Mouse (Mus musculus) gastrocnemius, postnatal 36 days (tissue): Measurements from ENCODE around the gene Gtsf1. TPM values are rescaled to one million over a fixed set of nuclear protein-coding genes. Genes with fewer than 3 reads are reported as not detected.
A peak's percentile ranks its signal among the peaks of the same experiment; 100 is the strongest.

ENCODE experiments used
- DNase-seq, 2 experiments: peaks; one replicate each; pipeline ENCODE4 v3.0.0; 2022
- intact Hi-C: fragments of 180-260 bp; cut with DNase I; formaldehyde crosslinking; loops from one replicate; pipeline ENCODE4 v1.15.1; 2025
- total RNA-seq, 2 experiments: library from RNA; stranded (reverse); gene quantifications; 2 replicates each; pipeline ENCODE4 v1.2.3; 2021

Gene Gtsf1
- total RNA-seq, 2 experiments from 2014 or later, result not detected

GRCm38 (mm10) chr15:103378665-103379356, 51.5 kb downstream of the Gtsf1 start:
- DNase-seq, result no peak
- intact Hi-C loops, result no loop called here

- intact Hi-C loops, result no loop called here
- no peak for DNase-seq
Measured at GRCm38 (mm10) chr15:103377752-103378664, 52.3 kb downstream of the Gtsf1 start.

GRCm38 (mm10) chr15:103376837-103377269, 53.4 kb downstream of the Gtsf1 start:
- DNase-seq, result no peak
- intact Hi-C loops, result no loop called here

- no peak for DNase-seq
- intact Hi-C loops, result no loop called here
Measured at GRCm38 (mm10) chr15:103375112-103375800, 55.0 kb downstream of the Gtsf1 start.

GRCm38 (mm10) chr15:103372461-103372860, 57.8 kb downstream of the Gtsf1 start:
- intact Hi-C loops, result no loop called here
- DNase-seq, result no peak

GRCm38 (mm10) chr15:103371741-103372140, 58.5 kb downstream of the Gtsf1 start:
- intact Hi-C loops, result no loop called here
- DNase-seq, result no peak

- intact Hi-C loops, result no loop called here
Measured at GRCm38 (mm10) chr15:103371208-103371607, 59.1 kb downstream of the Gtsf1 start.

GRCm38 (mm10) chr15:103370462-103370861, 59.8 kb downstream of the Gtsf1 start:
- intact Hi-C loops, result no loop called here
- DNase-seq, result no peak

More at GRCm38 (mm10) chr15:103371208-103371607, 59.1 kb downstream of the Gtsf1 start:
- no peak for DNase-seq

- DNase-seq, result no peak
Measured at GRCm38 (mm10) chr15:103369123-103369522, 61.1 kb downstream of the Gtsf1 start.

GRCm38 (mm10) chr15:103368179-103368940, 61.9 kb downstream of the Gtsf1 start:
- intact Hi-C loops, result no loop called here
- no peak for DNase-seq

More at GRCm38 (mm10) chr15:103369123-103369522, 61.1 kb downstream of the Gtsf1 start:
- intact Hi-C loops, result no loop called here

- intact Hi-C loops, result no loop called here
Measured at GRCm38 (mm10) chr15:103366376-103367149, 63.7 kb downstream of the Gtsf1 start, which contains the start of gene Itga5. TSS of gene Itga5 (minus strand) at chr15:103366763.

GRCm38 (mm10) chr15:103365471-103366375, 64.5 kb downstream of the Gtsf1 start:
- intact Hi-C loops, result no loop called here

More at GRCm38 (mm10) chr15:103366376-103367149, 63.7 kb downstream of the Gtsf1 start, which contains the start of gene Itga5:
- peak; percentile 78 for DNase-seq

GRCm38 (mm10) chr15:103364761-103365160, 65.5 kb downstream of the Gtsf1 start:
- DNase-seq, result no peak
- intact Hi-C loops, result no loop called here

More at GRCm38 (mm10) chr15:103365471-103366375, 64.5 kb downstream of the Gtsf1 start:
- no peak for DNase-seq

- no peak for DNase-seq
- intact Hi-C loops, result no loop called here
Measured at GRCm38 (mm10) chr15:103363809-103364208, 66.5 kb downstream of the Gtsf1 start.

- DNase-seq, result no peak
- intact Hi-C loops, result no loop called here
Measured at GRCm38 (mm10) chr15:103362950-103363349, 67.3 kb downstream of the Gtsf1 start.

GRCm38 (mm10) chr15:103362333-103362732, 67.9 kb downstream of the Gtsf1 start:
- intact Hi-C loops, result no loop called here
- DNase-seq, result no peak

GRCm38 (mm10) chr15:103361269-103361668, 69.0 kb downstream of the Gtsf1 start:
- no peak for DNase-seq
- intact Hi-C loops, result no loop called here
